Mouse (Mus musculus) megakaryocyte, embryonic 14.5 days (primary cell): Measurements from ENCODE around the gene Ksr1. TPM values are rescaled to one million over a fixed set of nuclear protein-coding genes. Genes with fewer than 3 reads are reported as not detected.

Source experiments
- H3K27me3 ChIP-seq: replicated peaks from 2 replicates; pipeline ENCODE3; 2012; ENCODE audit warnings: inconsistent platforms
- H3K36me3 ChIP-seq: replicated peaks from 2 replicates; pipeline ENCODE3; 2012; ENCODE audit warnings: low read length, inconsistent platforms, mixed read lengths
- H3K4me1 ChIP-seq: 2 replicates; pipeline ENCODE4 v1.6.1; 2012; ENCODE audit warnings: inconsistent platforms
- H3K4me3 ChIP-seq: replicated peaks from 2 replicates; pipeline ENCODE3; 2012; ENCODE audit warnings: moderate library complexity, mild to moderate bottlenecking, inconsistent platforms
- H3K9me3 ChIP-seq: 2 replicates; pipeline ENCODE4 v1.6.1; 2012; ENCODE audit warnings: inconsistent platforms
- FLI1 ChIP-seq: IDR thresholded peaks from 2 replicates; pipeline ENCODE4 v1.6.1; 2012; ENCODE audit warnings: low read length, inconsistent platforms, mixed read lengths
- GATA1 ChIP-seq: IDR thresholded peaks from 3 replicates; pipeline ENCODE4 v1.6.1; 2012; ENCODE audit warnings: mixed read lengths, low read length, inconsistent platforms, borderline replicate concordance
- polyA plus RNA-seq: library from polyadenylated mRNA; stranded (reverse); fragments of >175 nt; gene quantifications from 2 replicates; pipeline ENCODE4 v1.2.3, GENCODE M21; 2012; ENCODE audit warnings: low replicate concordance; ENCODE audit not compliant: insufficient read depth

Ksr1 gene
- polyA plus RNA-seq, 1 experiment, result 46.5 TPM

- no peaks in the 10 kb centered on the region for H3K9me3 ChIP-seq
- H3K36me3 ChIP-seq, result peaks cover 78% of the 10 kb centered on the region
- peaks cover 100% of the 10 kb centered on the region for H3K4me1 ChIP-seq
- H3K27me3 ChIP-seq, result no peaks in the 10 kb centered on the region
- peak overlapping the region; percentile 29 for H3K4me3 ChIP-seq
- TF ChIP-seq GATA1, result no peak
- no peak for TF ChIP-seq FLI1
These were observed 59.4 kb downstream of the Ksr1 start for GRCm38 (mm10) chr11:79086787-79087186.

- H3K4me1 ChIP-seq, result peaks cover 100% of the 10 kb centered on the region
These were observed 61.1 kb downstream of the Ksr1 start for GRCm38 (mm10) chr11:79085059-79085458.

GRCm38 (mm10) chr11:79083018-79083441 lies 63.2 kb downstream of the Ksr1 start:
- peaks cover 100% of the 10 kb centered on the region for H3K4me1 ChIP-seq
- peaks cover 92% of the 10 kb centered on the region for H3K36me3 ChIP-seq
- no peaks in the 10 kb centered on the region for H3K9me3 ChIP-seq
- TF ChIP-seq FLI1, result no peak
- no peak for TF ChIP-seq GATA1
- peak overlapping the region; percentile 43 for H3K4me3 ChIP-seq
- H3K27me3 ChIP-seq, result no peaks in the 10 kb centered on the region

More at GRCm38 (mm10) chr11:79085059-79085458, 61.1 kb downstream of the Ksr1 start:
- H3K4me3 ChIP-seq, result no peak overlapping the region
- no peaks in the 10 kb centered on the region for H3K9me3 ChIP-seq
- H3K27me3 ChIP-seq, result no peaks in the 10 kb centered on the region
- H3K36me3 ChIP-seq, result peaks cover 82% of the 10 kb centered on the region
- TF ChIP-seq GATA1 (no peak), FLI1 (no peak)

- H3K4me3 ChIP-seq, result peak overlapping the region; percentile 67
- no peaks in the 10 kb centered on the region for H3K27me3 ChIP-seq
- H3K9me3 ChIP-seq, result no peaks in the 10 kb centered on the region
- TF ChIP-seq FLI1 (no peak), GATA1 (no peak)
- H3K36me3 ChIP-seq, result peaks cover 90% of the 10 kb centered on the region
- peaks cover 100% of the 10 kb centered on the region for H3K4me1 ChIP-seq
These were observed 65.0 kb downstream of the Ksr1 start for GRCm38 (mm10) chr11:79080965-79081891.

GRCm38 (mm10) chr11:79080081-79080480 lies 66.1 kb downstream of the Ksr1 start:
- no peak for TF ChIP-seq FLI1
- no peak for TF ChIP-seq GATA1
- peaks cover 100% of the 10 kb centered on the region for H3K4me1 ChIP-seq
- peaks cover 80% of the 10 kb centered on the region for H3K36me3 ChIP-seq
- no peaks in the 10 kb centered on the region for H3K27me3 ChIP-seq
- no peaks in the 10 kb centered on the region for H3K9me3 ChIP-seq
- no peak overlapping the region for H3K4me3 ChIP-seq

GRCm38 (mm10) chr11:79076484-79076883 lies 69.7 kb downstream of the Ksr1 start:
- Histone ChIP-seq H3K36me3 (peaks cover 79% of the 10 kb centered on the region), H3K27me3 (no peaks in the 10 kb centered on the region), H3K9me3 (no peaks in the 10 kb centered on the region), H3K4me3 (peak overlapping the region; percentile 88), H3K4me1 (peaks cover 100% of the 10 kb centered on the region)
- TF ChIP-seq GATA1 (no peak), FLI1 (no peak)

- no peaks in the 10 kb centered on the region for H3K27me3 ChIP-seq
- no peak for TF ChIP-seq FLI1
- no peak for TF ChIP-seq GATA1
- H3K4me3 ChIP-seq, result peak overlapping the region; percentile 16
- peaks cover 79% of the 10 kb centered on the region for H3K36me3 ChIP-seq
- no peaks in the 10 kb centered on the region for H3K9me3 ChIP-seq
- peaks cover 100% of the 10 kb centered on the region for H3K4me1 ChIP-seq
These were observed 71.2 kb downstream of the Ksr1 start for GRCm38 (mm10) chr11:79075044-79075443.

- no peak for TF ChIP-seq GATA1
- no peak for TF ChIP-seq FLI1
- H3K36me3 ChIP-seq, result peaks cover 79% of the 10 kb centered on the region
- peaks cover 100% of the 10 kb centered on the region for H3K4me1 ChIP-seq
- no peaks in the 10 kb centered on the region for H3K27me3 ChIP-seq
- peak overlapping the region; percentile 68 for H3K4me3 ChIP-seq
- H3K9me3 ChIP-seq, result no peaks in the 10 kb centered on the region
These were observed 71.6 kb downstream of the Ksr1 start for GRCm38 (mm10) chr11:79074611-79075010.

GRCm38 (mm10) chr11:79073583-79073982 lies 72.6 kb downstream of the Ksr1 start:
- TF ChIP-seq FLI1 (no peak), GATA1 (no peak)
- Histone ChIP-seq H3K4me1 (peaks cover 100% of the 10 kb centered on the region), H3K4me3 (peak overlapping the region; percentile 67), H3K36me3 (peaks cover 79% of the 10 kb centered on the region), H3K9me3 (no peaks in the 10 kb centered on the region), H3K27me3 (no peaks in the 10 kb centered on the region)

- Histone ChIP-seq H3K4me3 (peak overlapping the region; percentile 19), H3K27me3 (no peaks in the 10 kb centered on the region), H3K9me3 (no peaks in the 10 kb centered on the region), H3K4me1 (peaks cover 99% of the 10 kb centered on the region), H3K36me3 (peaks cover 76% of the 10 kb centered on the region)
- TF ChIP-seq FLI1 (no peak), GATA1 (no peak)
These were observed 74.1 kb downstream of the Ksr1 start for GRCm38 (mm10) chr11:79072108-79072507.
